Mouse (Mus musculus) CH12.LX (cell line): ENCODE measurements around the gene Sel1l.

Source experiments
- CHD2 ChIP-seq: IDR thresholded peaks from 2 replicates; pipeline ENCODE4 v1.6.1; 2011; ENCODE audit warnings: low read length, improper control_type of control experiment
- CTCF ChIP-seq, 2 experiments: IDR thresholded peaks in 1 of 2; conservative IDR thresholded peaks in 1 of 2; 2 replicates each; pipeline ENCODE4 v1.5.1; 2011 to 2012; ENCODE audit warnings: low read depth in 2 of 2, low read length in 2 of 2, improper control_type of control experiment in 1 of 2, inconsistent platforms in 1 of 2, mild to moderate bottlenecking in 1 of 2, moderate library complexity in 1 of 2
- ELF1 ChIP-seq: IDR thresholded peaks from 2 replicates; pipeline ENCODE4 v1.6.1; 2014; ENCODE audit warnings: low read depth, mild to moderate bottlenecking, inconsistent platforms, low read length, improper control_type of control experiment
- EP300 ChIP-seq: IDR thresholded peaks from 2 replicates; pipeline ENCODE4 v1.6.1; 2011; ENCODE audit warnings: low read length, improper control_type of control experiment
- KAT2A ChIP-seq: IDR thresholded peaks from 2 replicates; pipeline ENCODE4 v1.6.1; 2012; ENCODE audit warnings: low read length, improper control_type of control experiment, inconsistent platforms; ENCODE audit not compliant: insufficient replicate concordance
- MAX ChIP-seq: IDR thresholded peaks from 2 replicates; pipeline ENCODE4 v1.6.1; 2011; ENCODE audit warnings: low read length, improper control_type of control experiment
- MXI1 ChIP-seq: IDR thresholded peaks from 2 replicates; pipeline ENCODE4 v1.6.1; 2011; ENCODE audit warnings: mild to moderate bottlenecking, low read depth, low read length, improper control_type of control experiment
- NELFE ChIP-seq: IDR thresholded peaks from 2 replicates; pipeline ENCODE4 v1.6.1; 2011; ENCODE audit warnings: low read depth, low read length, improper control_type of control experiment
- POLR2A ChIP-seq: IDR thresholded peaks from 2 replicates; pipeline ENCODE4 v1.6.1; 2011; ENCODE audit warnings: low read depth, mild to moderate bottlenecking, improper control_type of control experiment, low read length
- USF1 ChIP-seq: IDR thresholded peaks from 2 replicates; pipeline ENCODE4 v1.6.1; 2014; ENCODE audit warnings: low read depth, mild to moderate bottlenecking, inconsistent platforms, low read length, improper control_type of control experiment

DNA sequence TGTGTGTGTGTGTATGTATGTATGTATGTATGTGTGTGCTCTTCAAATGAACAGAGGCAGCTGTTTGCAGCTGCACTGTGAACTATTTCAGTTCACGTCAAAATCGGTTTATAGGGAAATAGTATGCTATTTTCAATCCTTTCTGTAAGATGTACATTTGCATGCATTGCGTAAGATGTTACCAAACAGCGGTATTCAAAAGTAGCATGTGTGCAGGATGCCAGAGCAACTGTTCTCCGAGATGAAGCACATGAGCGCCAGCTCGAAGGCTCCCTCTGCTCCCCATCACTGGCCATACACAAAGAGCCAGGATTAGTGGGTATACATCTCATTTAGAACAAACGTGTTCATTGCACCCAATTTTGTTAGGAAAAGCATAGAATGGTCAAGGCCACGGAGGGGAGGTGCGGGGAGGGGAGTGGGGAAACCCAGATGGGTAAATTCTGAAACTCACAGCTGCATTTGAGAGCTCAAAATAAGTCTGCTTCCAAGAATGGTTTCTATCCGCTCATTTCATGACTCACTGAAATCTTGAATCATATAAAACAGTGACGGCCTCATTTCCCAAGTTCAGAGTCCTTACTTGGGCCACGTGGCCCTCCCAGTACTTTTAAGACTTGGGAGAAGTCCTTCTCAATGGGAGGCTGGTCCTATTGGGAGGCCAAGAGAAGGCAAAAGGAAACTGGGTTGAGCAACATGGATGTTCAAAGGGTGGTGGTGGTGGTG, 45.6 kb downstream of the Sel1l start:
- TF ChIP-seq KAT2A (0 out of 2 replicates have a peak, but pooled peaks have one; percentile 54), ELF1 (no peak), CTCF (conservative IDR thresholded peaks at IDR 0.05 in 1 of 2, IDR thresholded peaks at IDR 0.05 in 1 of 2; ENCODE audit: low read depth in 2 of 2, low read length in 2 of 2) (no peak), NELFE (peak; percentile 35; the same call in 1 of the 2 replicates), USF1 (peak; percentile 73), MAX (peak; percentile 92), POLR2A (peak; percentile 41; the same call in 1 of the 2 replicates), MXI1 (peak; percentile 33; the same call in 1 of the 2 replicates), CHD2 (peak; percentile 73), EP300 (peak; percentile 93)
